Mouse (Mus musculus): ENCODE data around the gene Syne1. TPM values are rescaled to one million over a fixed set of nuclear protein-coding genes. Genes with fewer than 3 reads are reported as not detected.

The Syne1 gene
- polyA plus RNA-seq, 1 experiment: 12.3 TPM

DNA sequence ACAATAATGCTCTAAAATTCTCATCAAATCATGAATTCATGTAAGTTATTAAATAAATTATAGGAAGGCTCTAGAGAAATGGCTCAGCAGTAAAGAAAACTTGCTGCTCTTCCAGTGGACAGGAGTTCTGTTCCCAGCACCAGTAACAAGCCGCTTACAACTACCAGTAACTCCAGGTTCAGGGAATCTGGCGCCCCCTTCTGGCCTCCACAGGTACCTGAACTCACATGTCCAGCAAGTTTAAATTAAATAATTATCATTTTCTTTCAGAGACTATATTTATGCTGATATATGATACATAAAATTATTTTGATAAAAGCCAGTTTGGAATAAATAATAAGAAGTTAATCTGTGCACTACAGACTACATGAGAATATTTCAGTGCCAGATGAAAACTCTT lies 22.0 kb upstream of the Syne1 start:
- no peaks in the 10 kb centered on the region for H3K27me3 ChIP-seq (ENCODE audit: control insufficient read depth, insufficient read depth, low read length)
- no peaks in the 10 kb centered on the region for H3K4me1 ChIP-seq (ENCODE audit: control insufficient read depth, insufficient read depth, insufficient read length)
- H3K27ac ChIP-seq (ENCODE audit: insufficient read depth, low read length): no peak overlapping the region
- H3K4me3 ChIP-seq (ENCODE audit: extremely low read depth, insufficient read depth, insufficient read length): no peak overlapping the region
- 80% methylated on average over 2 of the region's 2 CpGs for WGBS
- TF ChIP-seq POLR2A (IDR thresholded peaks at IDR 0.05; ENCODE audit: low read depth, low read length) (no peak), CTCF (IDR thresholded peaks at IDR 0.05; ENCODE audit: extremely low read depth, insufficient read depth, insufficient read length, insufficient replicate concordance) (peak; percentile 17; the same call in 1 of the 2 replicates)
- H3K36me3 ChIP-seq (ENCODE audit: control insufficient read depth, insufficient read depth, low read length): no peaks in the 10 kb centered on the region
- DNase-seq (ENCODE audit: low read depth in 1 of 2, low spot score in 2 of 2): no peak

GRCm38 (mm10) chr10:5571332-5571731 lies 20.1 kb upstream of the Syne1 start:
- H3K27me3 ChIP-seq (ENCODE audit: control insufficient read depth, insufficient read depth, low read length): no peaks in the 10 kb centered on the region
- DNase-seq (ENCODE audit: low read depth in 1 of 2, low spot score in 2 of 2): no peak
- TF ChIP-seq POLR2A (IDR thresholded peaks at IDR 0.05; ENCODE audit: low read depth, low read length) (no peak), CTCF (IDR thresholded peaks at IDR 0.05; ENCODE audit: extremely low read depth, insufficient read depth, insufficient read length, insufficient replicate concordance) (no peak)
- H3K4me3 ChIP-seq (ENCODE audit: extremely low read depth, insufficient read depth, insufficient read length): no peak overlapping the region
- H3K36me3 ChIP-seq (ENCODE audit: control insufficient read depth, insufficient read depth, low read length): no peaks in the 10 kb centered on the region
- no peak overlapping the region for H3K27ac ChIP-seq (ENCODE audit: insufficient read depth, low read length)
- WGBS: 79% methylated on average over 5 of the region's 5 CpGs
- H3K4me1 ChIP-seq (ENCODE audit: control insufficient read depth, insufficient read depth, insufficient read length): no peaks in the 10 kb centered on the region

DNA sequence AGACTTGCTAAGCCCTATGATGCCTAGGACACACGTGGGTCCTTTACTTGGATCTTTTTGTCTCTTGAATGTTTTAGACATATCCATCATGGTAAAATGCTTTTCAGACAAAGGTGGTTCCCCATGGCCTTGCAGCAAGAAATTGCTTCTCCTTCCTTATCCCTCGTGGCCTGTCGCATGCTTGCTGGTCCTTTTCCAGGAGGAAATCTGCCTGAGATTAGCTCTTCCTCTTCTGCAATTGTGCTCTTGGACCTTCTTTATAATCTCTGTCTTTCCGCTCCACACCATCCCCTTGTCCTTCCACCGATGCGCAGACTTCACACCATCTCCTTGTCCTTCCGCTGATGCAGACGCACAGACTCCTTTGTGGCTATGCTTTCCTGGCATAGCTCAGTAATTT lies 18.8 kb upstream of the Syne1 start:
- DNase-seq (ENCODE audit: low read depth in 1 of 2, low spot score in 2 of 2): no peak
- H3K4me1 ChIP-seq (ENCODE audit: control insufficient read depth, insufficient read depth, insufficient read length): no peaks in the 10 kb centered on the region
- no peaks in the 10 kb centered on the region for H3K27me3 ChIP-seq (ENCODE audit: control insufficient read depth, insufficient read depth, low read length)
- TF ChIP-seq POLR2A (IDR thresholded peaks at IDR 0.05; ENCODE audit: low read depth, low read length) (no peak), CTCF (IDR thresholded peaks at IDR 0.05; ENCODE audit: extremely low read depth, insufficient read depth, insufficient read length, insufficient replicate concordance) (no peak)
- WGBS: 77% methylated on average over 8 of the region's 8 CpGs
- H3K4me3 ChIP-seq (ENCODE audit: extremely low read depth, insufficient read depth, insufficient read length): no peak overlapping the region
- no peak overlapping the region for H3K27ac ChIP-seq (ENCODE audit: insufficient read depth, low read length)
- no peaks in the 10 kb centered on the region for H3K36me3 ChIP-seq (ENCODE audit: control insufficient read depth, insufficient read depth, low read length)

DNA sequence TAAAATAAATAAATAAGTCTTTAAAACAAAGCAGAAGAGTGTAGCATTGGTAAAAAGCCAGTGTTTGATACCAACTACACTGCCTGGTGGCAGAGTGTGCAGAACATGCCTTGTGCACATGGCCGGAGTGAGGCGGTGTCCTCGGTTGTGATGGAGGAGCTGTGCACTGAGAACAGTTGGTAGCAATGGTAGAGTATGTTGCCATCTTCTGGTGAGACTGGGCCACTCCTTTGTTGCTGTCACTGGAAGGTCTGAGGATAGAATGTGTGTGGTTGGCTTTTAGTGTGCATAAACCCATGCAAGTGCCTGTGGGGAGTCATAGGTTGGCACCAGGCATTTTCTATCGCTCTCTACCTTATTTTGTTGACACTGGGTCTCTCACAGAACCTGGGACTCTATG lies 17.7 kb upstream of the Syne1 start:
- Histone ChIP-seq H3K36me3 (ENCODE audit: control insufficient read depth, insufficient read depth, low read length) (no peaks in the 10 kb centered on the region), H3K4me3 (ENCODE audit: extremely low read depth, insufficient read depth, insufficient read length) (no peak overlapping the region), H3K27me3 (ENCODE audit: control insufficient read depth, insufficient read depth, low read length) (no peaks in the 10 kb centered on the region), H3K4me1 (ENCODE audit: control insufficient read depth, insufficient read depth, insufficient read length) (no peaks in the 10 kb centered on the region), H3K27ac (ENCODE audit: insufficient read depth, low read length) (no peak overlapping the region)
- TF ChIP-seq CTCF (IDR thresholded peaks at IDR 0.05; ENCODE audit: extremely low read depth, insufficient read depth, insufficient read length, insufficient replicate concordance) (no peak), POLR2A (IDR thresholded peaks at IDR 0.05; ENCODE audit: low read depth, low read length) (no peak)
- WGBS: 94% methylated on average over 4 of the region's 4 CpGs
- no peak for DNase-seq (ENCODE audit: low read depth in 1 of 2, low spot score in 2 of 2)

DNA sequence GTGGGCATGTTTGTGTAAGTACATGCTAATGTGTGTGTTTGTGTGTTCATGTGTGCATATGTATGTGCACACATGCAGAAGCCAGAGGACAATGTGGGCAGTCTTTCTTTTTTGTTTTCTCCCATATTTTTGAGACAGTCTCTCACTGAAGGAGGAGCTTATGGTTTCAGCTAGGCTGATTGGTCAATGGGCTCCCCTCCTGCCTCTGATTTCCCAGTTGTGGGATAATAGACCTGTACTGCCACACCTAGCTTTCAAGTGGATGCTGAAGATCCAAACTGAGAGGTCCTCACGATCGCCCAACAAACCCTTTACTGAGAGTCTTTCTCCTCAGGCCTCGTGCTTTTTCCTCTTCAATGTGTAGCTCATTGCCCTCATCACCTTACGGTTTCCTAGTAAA lies 10.4 kb upstream of the Syne1 start:
- Histone ChIP-seq H3K4me3 (ENCODE audit: extremely low read depth, insufficient read depth, insufficient read length) (no peak overlapping the region), H3K36me3 (ENCODE audit: control insufficient read depth, insufficient read depth, low read length) (no peaks in the 10 kb centered on the region), H3K27me3 (ENCODE audit: control insufficient read depth, insufficient read depth, low read length) (no peaks in the 10 kb centered on the region), H3K4me1 (ENCODE audit: control insufficient read depth, insufficient read depth, insufficient read length) (no peaks in the 10 kb centered on the region), H3K27ac (ENCODE audit: insufficient read depth, low read length) (no peak overlapping the region)
- TF ChIP-seq POLR2A (IDR thresholded peaks at IDR 0.05; ENCODE audit: low read depth, low read length): no peak
- no peak for TF ChIP-seq CTCF (IDR thresholded peaks at IDR 0.05; ENCODE audit: extremely low read depth, insufficient read depth, insufficient read length, insufficient replicate concordance)
- DNase-seq (ENCODE audit: low read depth in 1 of 2, low spot score in 2 of 2): no peak
- 83% methylated on average over 4 of the region's 4 CpGs for WGBS

DNA sequence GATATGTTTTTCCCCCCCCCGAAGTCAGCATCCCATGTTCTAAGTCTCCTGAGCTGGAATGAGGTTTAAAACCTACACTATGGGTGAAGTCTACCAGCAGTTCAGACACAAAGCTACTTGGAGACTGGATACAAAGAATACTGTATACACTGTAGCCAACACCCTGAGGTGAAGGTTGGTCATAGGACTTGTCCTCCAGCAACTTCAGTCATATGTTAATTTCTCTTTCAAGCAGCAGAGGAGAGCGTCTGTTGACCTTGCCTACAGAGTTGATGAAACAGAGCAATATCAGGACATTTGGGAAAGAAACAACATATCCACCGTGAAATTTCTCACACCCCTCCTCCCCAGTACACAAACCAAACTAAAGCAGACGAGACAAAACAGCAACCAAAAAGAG lies 9.2 kb upstream of the Syne1 start:
- 91% methylated on average over 4 of the region's 4 CpGs for WGBS
- TF ChIP-seq POLR2A (IDR thresholded peaks at IDR 0.05; ENCODE audit: low read depth, low read length) (no peak), CTCF (IDR thresholded peaks at IDR 0.05; ENCODE audit: extremely low read depth, insufficient read depth, insufficient read length, insufficient replicate concordance) (no peak)

DNA sequence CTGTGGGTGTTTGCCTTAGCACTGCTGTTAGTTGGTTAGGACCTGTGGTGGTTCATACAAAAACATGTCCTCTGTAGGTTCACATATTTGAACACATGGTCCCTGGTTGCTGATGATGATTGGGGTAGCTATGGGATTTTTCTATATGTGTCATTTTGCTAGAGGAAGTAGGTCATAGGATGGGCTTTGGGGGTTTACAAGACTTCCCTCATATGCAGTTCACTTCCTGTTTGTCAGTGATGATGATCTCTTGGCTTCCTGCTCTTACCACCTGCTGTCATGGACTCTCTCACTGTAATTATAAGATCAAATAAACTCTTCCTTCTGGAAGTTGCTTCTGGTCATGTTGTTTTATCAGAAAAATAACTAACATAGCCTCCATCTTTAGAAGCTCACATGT lies 7.5 kb upstream of the Syne1 start:
- TF ChIP-seq POLR2A (IDR thresholded peaks at IDR 0.05; ENCODE audit: low read depth, low read length): no peak
- no peak for TF ChIP-seq CTCF (IDR thresholded peaks at IDR 0.05; ENCODE audit: extremely low read depth, insufficient read depth, insufficient read length, insufficient replicate concordance)
- Histone ChIP-seq H3K27me3 (ENCODE audit: control insufficient read depth, insufficient read depth, low read length) (no peaks in the 10 kb centered on the region), H3K4me1 (ENCODE audit: control insufficient read depth, insufficient read depth, insufficient read length) (no peaks in the 10 kb centered on the region), H3K27ac (ENCODE audit: insufficient read depth, low read length) (no peak overlapping the region), H3K36me3 (ENCODE audit: control insufficient read depth, insufficient read depth, low read length) (no peaks in the 10 kb centered on the region), H3K4me3 (ENCODE audit: extremely low read depth, insufficient read depth, insufficient read length) (no peak overlapping the region)
- DNase-seq (ENCODE audit: low read depth in 1 of 2, low spot score in 2 of 2): no peak

More for the DNA sequence above, 9.2 kb upstream of the Syne1 start:
- Histone ChIP-seq H3K27ac (ENCODE audit: insufficient read depth, low read length) (no peak overlapping the region), H3K4me1 (ENCODE audit: control insufficient read depth, insufficient read depth, insufficient read length) (no peaks in the 10 kb centered on the region), H3K4me3 (ENCODE audit: extremely low read depth, insufficient read depth, insufficient read length) (no peak overlapping the region), H3K27me3 (ENCODE audit: control insufficient read depth, insufficient read depth, low read length) (no peaks in the 10 kb centered on the region), H3K36me3 (ENCODE audit: control insufficient read depth, insufficient read depth, low read length) (no peaks in the 10 kb centered on the region)
- DNase-seq (ENCODE audit: low read depth in 1 of 2, low spot score in 2 of 2): no peak
